Mouse (Mus musculus): ENCODE results near the gene Pdik1l. TPM values are rescaled to one million over a fixed set of nuclear protein-coding genes. Genes with fewer than 3 reads are reported as not detected.

The Pdik1l gene
- polyA plus RNA-seq, 1 experiment = 1.6 TPM

DNA sequence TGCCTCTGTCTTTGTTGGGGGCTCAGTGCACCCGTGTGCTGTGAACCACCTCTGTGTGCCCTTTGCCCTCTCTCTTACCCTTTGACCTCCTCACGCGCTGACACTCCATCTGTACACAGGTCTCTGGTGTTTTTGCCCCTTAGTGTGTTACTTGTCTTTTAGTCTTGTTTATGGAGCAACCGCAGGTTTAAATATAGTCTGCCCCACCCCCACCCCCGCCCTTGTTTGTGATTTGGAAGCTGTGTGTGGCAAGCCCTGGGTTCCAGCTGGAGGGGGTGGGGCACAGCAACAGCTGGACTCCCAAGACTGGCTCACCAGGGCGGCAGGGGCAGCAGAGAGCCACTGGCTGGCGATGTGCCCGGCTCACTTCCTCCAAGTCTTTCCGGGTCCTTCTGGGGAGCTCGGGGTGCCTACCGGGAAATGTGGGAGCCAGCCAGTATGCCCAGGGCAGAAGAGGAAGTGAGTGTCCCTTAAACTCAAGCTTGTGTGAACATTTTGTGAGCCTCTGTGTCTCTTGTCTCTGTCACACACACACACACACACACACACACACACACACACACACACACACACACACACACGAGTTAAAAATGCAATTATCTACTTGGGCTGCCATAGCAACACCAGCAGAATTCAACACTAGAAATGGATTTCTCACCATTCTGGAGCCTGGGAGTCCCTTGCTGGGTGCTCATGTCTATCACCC lies 19.8 kb upstream of the Pdik1l start:
- TF ChIP-seq POLR2A (IDR thresholded peaks at IDR 0.05; ENCODE audit: insufficient read length, low read depth) (no peak), TCF3 (IDR thresholded peaks at IDR 0.05; ENCODE audit: insufficient read length, low read depth) (peak; percentile 55), TCF12 (IDR thresholded peaks at IDR 0.05; ENCODE audit: insufficient read depth, poor library complexity, severe bottlenecking) (no peak), MYOG (IDR thresholded peaks at IDR 0.05; ENCODE audit: control insufficient read depth in 1 of 3, insufficient read depth in 1 of 3, insufficient read length in 2 of 3, low read depth in 2 of 3) (peak; percentile 72 to 92 (median 88)), MYOD1 (IDR thresholded peaks at IDR 0.05; ENCODE audit: control insufficient read depth in 1 of 3, insufficient read length in 2 of 3, low read depth in 2 of 3) (peak; percentile 14 to 85 (median 72)), POLR2AphosphoS2 (IDR thresholded peaks at IDR 0.05; ENCODE audit: insufficient read length, low read depth) (no peak), REST (IDR thresholded peaks at IDR 0.05; ENCODE audit: insufficient read depth, insufficient read length) (no peak), MAX (IDR thresholded peaks at IDR 0.05; ENCODE audit: low read depth) (no peak)
- Histone ChIP-seq H3K4me2 (ENCODE audit: low read depth) (peak overlapping the region; percentile 50), H3ac (ENCODE audit: control insufficient read depth, insufficient read length) (no peak overlapping the region), H3K79me2 (ENCODE audit: control insufficient read depth, insufficient read depth) (no peaks in the 10 kb centered on the region), H3K27me3 (ENCODE audit: control insufficient read depth, insufficient read depth, insufficient read length) (no peaks in the 10 kb centered on the region), H3K4me3 (no peak overlapping the region), H3K36me3 (ENCODE audit: control insufficient read depth, insufficient read depth) (no peaks in the 10 kb centered on the region)

DNA sequence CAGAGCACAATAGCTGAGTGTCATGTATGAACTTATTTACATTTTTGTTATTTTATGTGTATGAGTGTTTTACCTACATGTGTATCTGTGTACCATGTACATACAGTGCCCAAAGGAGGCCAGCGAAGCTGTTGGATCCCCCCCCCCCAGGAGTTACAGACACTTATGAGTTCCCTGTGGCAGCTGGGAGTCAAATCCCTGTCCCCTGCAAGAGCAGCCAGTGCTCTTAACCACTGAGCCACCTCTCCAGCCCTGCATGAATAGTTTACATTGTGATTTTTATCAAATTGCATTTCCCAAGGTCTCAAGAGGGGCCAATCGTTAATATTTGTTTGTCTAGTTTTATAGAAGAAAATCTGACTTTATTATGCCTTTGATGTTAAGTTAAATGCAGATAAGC lies 19.3 kb upstream of the Pdik1l start:
- H3K79me2 ChIP-seq (ENCODE audit: control insufficient read depth, insufficient read depth) = no peaks in the 10 kb centered on the region
- TF ChIP-seq MAX (IDR thresholded peaks at IDR 0.05; ENCODE audit: low read depth) (no peak), MYOG (IDR thresholded peaks at IDR 0.05; ENCODE audit: control insufficient read depth in 1 of 3, insufficient read depth in 1 of 3, insufficient read length in 2 of 3, low read depth in 2 of 3) (no peak), SRF (IDR thresholded peaks at IDR 0.05; ENCODE audit: control insufficient read depth, insufficient read length, low read depth) (no peak), POLR2AphosphoS2 (IDR thresholded peaks at IDR 0.05; ENCODE audit: insufficient read length, low read depth) (no peak), CEBPB (IDR thresholded peaks at IDR 0.05; ENCODE audit: insufficient read depth, poor library complexity, severe bottlenecking) (no peak), MYOD1 (IDR thresholded peaks at IDR 0.05; ENCODE audit: control insufficient read depth in 1 of 3, insufficient read length in 2 of 3, low read depth in 2 of 3) (no peak), TCF12 (IDR thresholded peaks at IDR 0.05; ENCODE audit: insufficient read depth, poor library complexity, severe bottlenecking) (no peak), TCF3 (IDR thresholded peaks at IDR 0.05; ENCODE audit: insufficient read length, low read depth) (no peak), USF1 (IDR thresholded peaks at IDR 0.05; ENCODE audit: low read depth) (no peak), E2F4 (IDR thresholded peaks at IDR 0.05; ENCODE audit: insufficient read depth) (no peak), REST (IDR thresholded peaks at IDR 0.05; ENCODE audit: insufficient read depth, insufficient read length) (no peak), POLR2A (IDR thresholded peaks at IDR 0.05; ENCODE audit: insufficient read length, low read depth) (no peak)
- no peak overlapping the region for H3ac ChIP-seq (ENCODE audit: control insufficient read depth, insufficient read length)
- H3K4me3 ChIP-seq = no peak overlapping the region
- H3K27me3 ChIP-seq (ENCODE audit: control insufficient read depth, insufficient read depth, insufficient read length) = no peaks in the 10 kb centered on the region
- peak overlapping the region; percentile 50 for H3K4me2 ChIP-seq (ENCODE audit: low read depth)
- no peaks in the 10 kb centered on the region for H3K36me3 ChIP-seq (ENCODE audit: control insufficient read depth, insufficient read depth)

DNA sequence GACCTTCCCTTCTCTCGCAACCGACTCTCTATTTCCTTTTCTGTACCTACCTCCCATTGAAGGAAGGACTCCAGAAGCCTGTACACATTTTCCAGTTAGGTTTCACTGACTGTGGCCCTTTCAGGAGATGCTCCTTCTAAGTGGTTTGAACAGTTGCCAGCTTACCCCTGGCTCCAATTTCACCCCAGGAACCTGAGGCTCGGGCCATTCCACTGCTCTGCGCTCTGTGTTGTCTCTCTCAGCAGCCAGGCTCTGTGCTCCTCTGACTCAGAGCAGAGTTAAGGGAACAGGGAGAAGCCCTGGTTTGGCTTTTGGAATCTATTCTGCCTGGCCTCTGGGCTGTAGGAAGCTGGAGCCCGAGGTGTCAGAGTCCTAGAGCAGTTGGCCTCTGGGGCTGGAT lies 14.4 kb upstream of the Pdik1l start:
- Histone ChIP-seq H3K27me3 (ENCODE audit: control insufficient read depth, insufficient read depth, insufficient read length) (no peaks in the 10 kb centered on the region), H3ac (ENCODE audit: control insufficient read depth, insufficient read length) (no peak overlapping the region), H3K36me3 (ENCODE audit: control insufficient read depth, insufficient read depth) (no peaks in the 10 kb centered on the region), H3K79me2 (ENCODE audit: control insufficient read depth, insufficient read depth) (no peaks in the 10 kb centered on the region), H3K4me2 (ENCODE audit: low read depth) (no peak overlapping the region), H3K4me3 (no peak overlapping the region)
- TF ChIP-seq SRF (IDR thresholded peaks at IDR 0.05; ENCODE audit: control insufficient read depth, insufficient read length, low read depth) = no peak
- TF ChIP-seq MYOG (IDR thresholded peaks at IDR 0.05; ENCODE audit: control insufficient read depth in 1 of 3, insufficient read depth in 1 of 3, insufficient read length in 2 of 3, low read depth in 2 of 3) = no peak
- no peak for TF ChIP-seq CEBPB (IDR thresholded peaks at IDR 0.05; ENCODE audit: insufficient read depth, poor library complexity, severe bottlenecking)
- TF ChIP-seq POLR2A (IDR thresholded peaks at IDR 0.05; ENCODE audit: insufficient read length, low read depth) = no peak
- no peak for TF ChIP-seq REST (IDR thresholded peaks at IDR 0.05; ENCODE audit: insufficient read depth, insufficient read length)
- TF ChIP-seq E2F4 (IDR thresholded peaks at IDR 0.05; ENCODE audit: insufficient read depth) = no peak
- TF ChIP-seq MYOD1 (IDR thresholded peaks at IDR 0.05; ENCODE audit: control insufficient read depth in 1 of 3, insufficient read length in 2 of 3, low read depth in 2 of 3) = no peak
- no peak for TF ChIP-seq TCF12 (IDR thresholded peaks at IDR 0.05; ENCODE audit: insufficient read depth, poor library complexity, severe bottlenecking)
- TF ChIP-seq TCF3 (IDR thresholded peaks at IDR 0.05; ENCODE audit: insufficient read length, low read depth) = no peak
- TF ChIP-seq POLR2AphosphoS2 (IDR thresholded peaks at IDR 0.05; ENCODE audit: insufficient read length, low read depth) = no peak
- no peak for TF ChIP-seq MAX (IDR thresholded peaks at IDR 0.05; ENCODE audit: low read depth)
- TF ChIP-seq USF1 (IDR thresholded peaks at IDR 0.05; ENCODE audit: low read depth) = no peak

DNA sequence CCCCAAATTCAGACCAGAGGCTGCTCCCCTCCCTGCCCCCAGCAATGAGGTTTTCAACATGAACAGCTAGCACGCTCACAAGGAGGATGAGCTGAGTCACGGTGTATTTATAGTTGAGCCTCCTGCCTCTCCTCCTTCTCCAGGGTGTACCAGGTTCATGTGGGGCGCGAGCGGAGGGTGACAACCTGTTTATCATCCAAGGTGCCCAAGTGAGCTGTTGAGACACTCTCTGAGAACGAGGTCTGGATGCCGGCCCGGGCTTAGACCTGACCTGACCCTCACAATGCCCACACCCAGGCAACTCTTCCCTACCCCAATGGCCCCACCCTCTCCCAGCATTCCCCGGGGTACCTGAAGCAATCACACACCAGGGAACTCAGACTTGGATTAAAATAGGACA lies 12.6 kb upstream of the Pdik1l start:
- no peak overlapping the region for H3K4me2 ChIP-seq (ENCODE audit: low read depth)
- no peaks in the 10 kb centered on the region for H3K79me2 ChIP-seq (ENCODE audit: control insufficient read depth, insufficient read depth)
- no peaks in the 10 kb centered on the region for H3K36me3 ChIP-seq (ENCODE audit: control insufficient read depth, insufficient read depth)
- TF ChIP-seq CEBPB (IDR thresholded peaks at IDR 0.05; ENCODE audit: insufficient read depth, poor library complexity, severe bottlenecking) = no peak
- TF ChIP-seq POLR2A (IDR thresholded peaks at IDR 0.05; ENCODE audit: insufficient read length, low read depth) = no peak
- TF ChIP-seq MYOG (IDR thresholded peaks at IDR 0.05; ENCODE audit: control insufficient read depth in 1 of 3, insufficient read depth in 1 of 3, insufficient read length in 2 of 3, low read depth in 2 of 3) = no peak
- TF ChIP-seq E2F4 (IDR thresholded peaks at IDR 0.05; ENCODE audit: insufficient read depth) = no peak
- no peak for TF ChIP-seq USF1 (IDR thresholded peaks at IDR 0.05; ENCODE audit: low read depth)
- TF ChIP-seq TCF12 (IDR thresholded peaks at IDR 0.05; ENCODE audit: insufficient read depth, poor library complexity, severe bottlenecking) = no peak
- no peak for TF ChIP-seq TCF3 (IDR thresholded peaks at IDR 0.05; ENCODE audit: insufficient read length, low read depth)
- TF ChIP-seq MAX (IDR thresholded peaks at IDR 0.05; ENCODE audit: low read depth) = no peak
- TF ChIP-seq REST (IDR thresholded peaks at IDR 0.05; ENCODE audit: insufficient read depth, insufficient read length) = no peak
- TF ChIP-seq MYOD1 (IDR thresholded peaks at IDR 0.05; ENCODE audit: control insufficient read depth in 1 of 3, insufficient read length in 2 of 3, low read depth in 2 of 3) = no peak
- no peak for TF ChIP-seq SRF (IDR thresholded peaks at IDR 0.05; ENCODE audit: control insufficient read depth, insufficient read length, low read depth)
- no peak for TF ChIP-seq POLR2AphosphoS2 (IDR thresholded peaks at IDR 0.05; ENCODE audit: insufficient read length, low read depth)
- no peak overlapping the region for H3K4me3 ChIP-seq
- H3K27me3 ChIP-seq (ENCODE audit: control insufficient read depth, insufficient read depth, insufficient read length) = no peaks in the 10 kb centered on the region
- no peak overlapping the region for H3ac ChIP-seq (ENCODE audit: control insufficient read depth, insufficient read length)
